In the genomic region with DNA sequence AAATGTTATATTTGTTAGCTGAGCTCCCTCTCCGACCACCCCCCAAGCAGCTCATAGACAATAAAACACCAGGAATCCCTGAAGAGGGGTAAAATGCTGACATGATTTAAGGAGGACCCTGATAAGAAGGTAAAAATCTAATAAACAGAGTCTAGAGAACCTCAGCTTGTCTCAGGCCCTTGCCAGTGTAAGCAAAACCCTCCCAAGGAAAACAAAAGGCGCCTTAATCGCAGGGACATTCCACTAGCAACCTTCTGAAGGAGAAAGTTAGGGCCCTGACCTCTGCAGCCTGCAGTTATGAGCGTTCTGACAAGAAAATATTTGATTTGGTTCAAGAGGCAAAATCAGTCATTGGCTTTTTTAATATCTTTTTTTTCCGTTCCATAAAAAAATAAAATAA, we compare ENCODE assay signal across 20 mouse cellular contexts.
DNase-seq lines count a peak whose midpoint lies in the region; ATAC-seq lines count a peak whose summit lies in the region.
"Had no signal": no experiment of that assay in that cellular context is flagged by ENCODE, and none has a peak within 500 bp of the region (broad histone marks: within the 10 kb centered on the region; RNA-seq: fewer than 3 reads in every experiment).

No protein-coding gene starts in this region.

- no peaks in the 10 kb centered on the region for H3K36me3 ChIP-seq in embryonic facial prominence, embryonic 13.5 days
- H3K36me3 ChIP-seq: hindbrain, embryonic 10.5 days; midbrain, embryonic 13.5 days had no signal

- H3K9ac ChIP-seq in embryonic facial prominence, embryonic 13.5 days = no peak overlapping the region
- H3K9ac ChIP-seq: forebrain, postnatal 0 days; midbrain, embryonic 13.5 days had no signal

- H3K4me2 ChIP-seq in embryonic facial prominence, embryonic 13.5 days = 0 out of 2 replicates have a peak overlapping the region, but pooled peaks have one; percentile 9
- H3K4me2 ChIP-seq: midbrain, embryonic 13.5 days had no signal

- intact Hi-C loops in heart, postnatal 36 days (cut with DNase I) = no loop called here

- H3K4me3 ChIP-seq in embryonic facial prominence, embryonic 13.5 days = no peak overlapping the region
- H3K4me3 ChIP-seq: gastrocnemius, adult 2 months; heart, adult 2 months; hindbrain, embryonic 10.5 days; midbrain, embryonic 13.5 days had no signal

- WGBS in embryonic facial prominence, embryonic 13.5 days = 61% methylated on average over 5 of the region's 5 CpGs

- H3K4me1 ChIP-seq in embryonic facial prominence, embryonic 13.5 days = 0 out of 2 replicates have a peak, but pooled peaks cover 6% of the 10 kb centered on the region
- H3K4me1 ChIP-seq: midbrain, embryonic 13.5 days had no signal

- no peak overlapping the region for H3K27ac ChIP-seq in embryonic facial prominence, embryonic 13.5 days
- H3K27ac ChIP-seq: gastrocnemius, adult 2 months; heart, adult 2 months; hindbrain, embryonic 10.5 days; midbrain, embryonic 13.5 days had no signal

- peak; percentile 16 to 42 for DNase-seq in heart, adult 18-20 months
- no peak for DNase-seq in heart, postnatal 36 days
- peak; percentile 49 for DNase-seq in kidney, adult 9 months
- peak; percentile 28 to 54 for DNase-seq in kidney, postnatal 36 days
- DNase-seq in B cell, adult 2 months = no peak
- DNase-seq: cerebellum, adult 9-11 months; forebrain, postnatal 0 days; gastrocnemius, adult 2 months; layer of hippocampus, postnatal 36 days; liver; lung, adult 18-20 months; lung, postnatal 36 days; thymus, adult 18-20 months had no signal

- H3K9me3 ChIP-seq in embryonic facial prominence, embryonic 13.5 days = no peaks in the 10 kb centered on the region
- H3K9me3 ChIP-seq: hindbrain, embryonic 10.5 days; midbrain, embryonic 13.5 days had no signal

- no peaks in the 10 kb centered on the region for H3K27me3 ChIP-seq in embryonic facial prominence, embryonic 13.5 days
- H3K27me3 ChIP-seq: midbrain, embryonic 13.5 days had no signal

- no peak for ATAC-seq in embryonic facial prominence, embryonic 13.5 days (ENCODE audit: insufficient number of reproducible peaks, insufficient read depth, low FRiP score, low TSS enrichment, low read depth)
- no peak for ATAC-seq in granulocyte monocyte progenitor cell, adult 5-6 weeks (replicated peaks; ENCODE audit: poor library complexity, severe bottlenecking)
- ATAC-seq: activated CD4-positive, CD25-positive, alpha-beta regulatory T cell, adult 4 months; forebrain, postnatal 0 days; midbrain, embryonic 13.5 days; Patski had no signal

Comparison
In these comparisons a context has a peak if more than half of its experiments do, and no peak if none do; other contexts are left out.
1. DNase-seq: peak in heart, adult 18-20 months (2 of 2), kidney, adult 9 months (single experiment) and kidney, postnatal 36 days (2 of 2); none in heart, postnatal 36 days (0 of 2) and B cell, adult 2 months (0 of 2).